Mouse (Mus musculus): ENCODE data around the gene Psmd11. TPM values are rescaled to one million over a fixed set of nuclear protein-coding genes. Genes with fewer than 3 reads are reported as not detected.

Gene Psmd11
- polyA plus RNA-seq, 1 experiment from 2014 or later, result 194 TPM

GRCm38 (mm10) chr11:80484191-80484791, 55.9 kb downstream of the Psmd11 start:
- ATAC-seq (ENCODE audit: extremely low read depth, insufficient number of reproducible peaks, low FRiP score, low TSS enrichment), result no peak
- H3K4me3 ChIP-seq, result no peak overlapping the region
- 56% methylated on average over 12 of the region's 12 CpGs for WGBS

GRCm38 (mm10) chr11:80485120-80485551, 56.7 kb downstream of the Psmd11 start:
- Histone ChIP-seq H3K27me3 (replicated peaks) (peaks cover 12% of the 10 kb centered on the region; the same call in 1 of the 2 replicates), H3K4me3 (no peak overlapping the region), H3K36me3 (peaks cover 1% of the 10 kb centered on the region; the same call in 1 of the 2 replicates), H3K27ac (replicated peaks) (no peak overlapping the region), H3K4me2 (no peak overlapping the region), H3K4me1 (peaks cover 37% of the 10 kb centered on the region), H3K9me3 (no peaks in the 10 kb centered on the region), H3K9ac (no peak overlapping the region)
- no peak for ATAC-seq (ENCODE audit: extremely low read depth, insufficient number of reproducible peaks, low FRiP score, low TSS enrichment)
- WGBS, result 73% methylated on average over 9 of the region's 9 CpGs

More at GRCm38 (mm10) chr11:80484191-80484791, 55.9 kb downstream of the Psmd11 start:
- Histone ChIP-seq H3K36me3 (peaks cover 4% of the 10 kb centered on the region; the same call in 1 of the 2 replicates), H3K4me2 (no peak overlapping the region), H3K4me1 (peaks cover 32% of the 10 kb centered on the region), H3K27me3 (replicated peaks) (peaks cover 12% of the 10 kb centered on the region; the same call in 1 of the 2 replicates), H3K9ac (no peak overlapping the region), H3K27ac (replicated peaks) (no peak overlapping the region), H3K9me3 (no peaks in the 10 kb centered on the region)

- no peak overlapping the region for H3K27ac ChIP-seq (replicated peaks)
- no peak overlapping the region for H3K4me3 ChIP-seq
- no peaks in the 10 kb centered on the region for H3K9me3 ChIP-seq
- no peak overlapping the region for H3K9ac ChIP-seq
- WGBS, result 52% methylated on average over 10 of the region's 10 CpGs
- H3K4me1 ChIP-seq, result peaks cover 43% of the 10 kb centered on the region
- H3K4me2 ChIP-seq, result no peak overlapping the region
- H3K36me3 ChIP-seq, result no peaks in the 10 kb centered on the region
- H3K27me3 ChIP-seq (replicated peaks), result peaks cover 12% of the 10 kb centered on the region; the same call in 1 of the 2 replicates
- no peak for ATAC-seq (ENCODE audit: extremely low read depth, insufficient number of reproducible peaks, low FRiP score, low TSS enrichment)
These were observed 57.3 kb downstream of the Psmd11 start for GRCm38 (mm10) chr11:80485622-80486206.

- Histone ChIP-seq H3K36me3 (no peaks in the 10 kb centered on the region), H3K27me3 (replicated peaks) (peaks cover 8% of the 10 kb centered on the region; the same call in 1 of the 2 replicates), H3K4me1 (peaks cover 57% of the 10 kb centered on the region), H3K4me2 (no peak overlapping the region), H3K27ac (replicated peaks) (no peak overlapping the region), H3K9ac (no peak overlapping the region), H3K9me3 (no peaks in the 10 kb centered on the region), H3K4me3 (no peak overlapping the region)
- 80% methylated on average over 15 of the region's 15 CpGs for WGBS
- no peak for ATAC-seq (ENCODE audit: extremely low read depth, insufficient number of reproducible peaks, low FRiP score, low TSS enrichment)
These were observed 59.6 kb downstream of the Psmd11 start for GRCm38 (mm10) chr11:80487904-80488587.

- Histone ChIP-seq H3K9ac (0 out of 2 replicates have a peak overlapping the region, but pooled peaks have one; percentile 19), H3K36me3 (no peaks in the 10 kb centered on the region), H3K4me1 (peaks cover 59% of the 10 kb centered on the region), H3K27ac (replicated peaks) (0 out of 2 replicates have a peak overlapping the region, but pooled peaks have one; percentile 6), H3K27me3 (replicated peaks) (no peaks in the 10 kb centered on the region), H3K9me3 (no peaks in the 10 kb centered on the region), H3K4me2 (no peak overlapping the region), H3K4me3 (no peak overlapping the region)
- no peak for ATAC-seq (ENCODE audit: extremely low read depth, insufficient number of reproducible peaks, low FRiP score, low TSS enrichment)
- WGBS, result 46% methylated on average over 12 of the region's 12 CpGs
These were observed 60.9 kb downstream of the Psmd11 start for GRCm38 (mm10) chr11:80489172-80489881.

- H3K9me3 ChIP-seq, result no peaks in the 10 kb centered on the region
- H3K4me3 ChIP-seq, result no peak overlapping the region
- WGBS, result 43% methylated on average over 5 of the region's 5 CpGs
- 0 out of 2 replicates have a peak overlapping the region, but pooled peaks have one; percentile 6 for H3K27ac ChIP-seq (replicated peaks)
- no peak overlapping the region for H3K4me2 ChIP-seq
- H3K9ac ChIP-seq, result 0 out of 2 replicates have a peak overlapping the region, but pooled peaks have one; percentile 19
- peaks cover 59% of the 10 kb centered on the region for H3K4me1 ChIP-seq
- H3K36me3 ChIP-seq, result no peaks in the 10 kb centered on the region
- no peak for ATAC-seq (ENCODE audit: extremely low read depth, insufficient number of reproducible peaks, low FRiP score, low TSS enrichment)
- no peaks in the 10 kb centered on the region for H3K27me3 ChIP-seq (replicated peaks)
These were observed 61.4 kb downstream of the Psmd11 start for GRCm38 (mm10) chr11:80489882-80490196.

GRCm38 (mm10) chr11:80490831-80491230, 62.4 kb downstream of the Psmd11 start:
- no peaks in the 10 kb centered on the region for H3K27me3 ChIP-seq (replicated peaks)
- no peak overlapping the region for H3K4me2 ChIP-seq
- WGBS, result 48% methylated on average over 10 of the region's 10 CpGs
- H3K9ac ChIP-seq, result no peak overlapping the region
- no peak overlapping the region for H3K4me3 ChIP-seq
- H3K36me3 ChIP-seq, result no peaks in the 10 kb centered on the region
- H3K9me3 ChIP-seq, result no peaks in the 10 kb centered on the region
- peaks cover 51% of the 10 kb centered on the region for H3K4me1 ChIP-seq
- H3K27ac ChIP-seq (replicated peaks), result no peak overlapping the region
- ATAC-seq (ENCODE audit: extremely low read depth, insufficient number of reproducible peaks, low FRiP score, low TSS enrichment), result peak; percentile 42; the same call in 1 of the 2 replicates

GRCm38 (mm10) chr11:80493186-80493585, 64.8 kb downstream of the Psmd11 start:
- no peak overlapping the region for H3K27ac ChIP-seq (replicated peaks)
- no peak overlapping the region for H3K4me3 ChIP-seq
- H3K4me2 ChIP-seq, result no peak overlapping the region
- no peak for ATAC-seq (ENCODE audit: extremely low read depth, insufficient number of reproducible peaks, low FRiP score, low TSS enrichment)
- peaks cover 59% of the 10 kb centered on the region for H3K4me1 ChIP-seq
- no peak overlapping the region for H3K9ac ChIP-seq
- no peaks in the 10 kb centered on the region for H3K36me3 ChIP-seq
- no peaks in the 10 kb centered on the region for H3K27me3 ChIP-seq (replicated peaks)
- WGBS, result 77% methylated on average over 5 of the region's 5 CpGs
- H3K9me3 ChIP-seq, result no peaks in the 10 kb centered on the region

GRCm38 (mm10) chr11:80494852-80495251, 66.4 kb downstream of the Psmd11 start:
- WGBS, result 84% methylated on average over 9 of the region's 9 CpGs
- H3K36me3 ChIP-seq, result no peaks in the 10 kb centered on the region
- H3K9ac ChIP-seq, result no peak overlapping the region
- ATAC-seq (ENCODE audit: extremely low read depth, insufficient number of reproducible peaks, low FRiP score, low TSS enrichment), result no peak
- no peak overlapping the region for H3K27ac ChIP-seq (replicated peaks)
- H3K27me3 ChIP-seq (replicated peaks), result no peaks in the 10 kb centered on the region
- H3K4me1 ChIP-seq, result peaks cover 62% of the 10 kb centered on the region
- no peak overlapping the region for H3K4me3 ChIP-seq
- no peak overlapping the region for H3K4me2 ChIP-seq
- no peaks in the 10 kb centered on the region for H3K9me3 ChIP-seq

GRCm38 (mm10) chr11:80495972-80496371, 67.6 kb downstream of the Psmd11 start:
- Histone ChIP-seq H3K36me3 (no peaks in the 10 kb centered on the region), H3K9ac (no peak overlapping the region), H3K27ac (replicated peaks) (no peak overlapping the region), H3K4me3 (no peak overlapping the region), H3K27me3 (replicated peaks) (no peaks in the 10 kb centered on the region), H3K4me2 (no peak overlapping the region), H3K4me1 (peaks cover 53% of the 10 kb centered on the region), H3K9me3 (no peaks in the 10 kb centered on the region)
- 84% methylated on average over 6 of the region's 6 CpGs for WGBS
- no peak for ATAC-seq (ENCODE audit: extremely low read depth, insufficient number of reproducible peaks, low FRiP score, low TSS enrichment)

GRCm38 (mm10) chr11:80496640-80497039, 68.2 kb downstream of the Psmd11 start:
- ATAC-seq (ENCODE audit: extremely low read depth, insufficient number of reproducible peaks, low FRiP score, low TSS enrichment), result no peak
- WGBS, result 74% methylated on average over 1 of the region's 1 CpGs
- H3K4me3 ChIP-seq, result no peak overlapping the region

More at GRCm38 (mm10) chr11:80496640-80497039, 68.2 kb downstream of the Psmd11 start:
- Histone ChIP-seq H3K9ac (no peak overlapping the region), H3K27ac (replicated peaks) (no peak overlapping the region), H3K27me3 (replicated peaks) (no peaks in the 10 kb centered on the region), H3K4me1 (peaks cover 49% of the 10 kb centered on the region), H3K9me3 (no peaks in the 10 kb centered on the region), H3K36me3 (no peaks in the 10 kb centered on the region), H3K4me2 (no peak overlapping the region)
